Mouse (Mus musculus) olfactory bulb, adult 2 months (tissue): Measurements from ENCODE around the gene Rora.

Source experiments
- CTCF ChIP-seq: fragments of 200-500 bp; IDR thresholded peaks from 2 replicates; pipeline ENCODE4 v1.5.1; 2012; ENCODE audit warnings: low read depth, mild to moderate bottlenecking, low read length, moderate library complexity; ENCODE audit not compliant: insufficient read depth
- POLR2A ChIP-seq: fragments of 200-500 bp; IDR thresholded peaks from 2 replicates; pipeline ENCODE4 v1.6.1; 2012; ENCODE audit warnings: mild to moderate bottlenecking, low read depth, low read length, moderate library complexity; ENCODE audit not compliant: insufficient read depth

DNA sequence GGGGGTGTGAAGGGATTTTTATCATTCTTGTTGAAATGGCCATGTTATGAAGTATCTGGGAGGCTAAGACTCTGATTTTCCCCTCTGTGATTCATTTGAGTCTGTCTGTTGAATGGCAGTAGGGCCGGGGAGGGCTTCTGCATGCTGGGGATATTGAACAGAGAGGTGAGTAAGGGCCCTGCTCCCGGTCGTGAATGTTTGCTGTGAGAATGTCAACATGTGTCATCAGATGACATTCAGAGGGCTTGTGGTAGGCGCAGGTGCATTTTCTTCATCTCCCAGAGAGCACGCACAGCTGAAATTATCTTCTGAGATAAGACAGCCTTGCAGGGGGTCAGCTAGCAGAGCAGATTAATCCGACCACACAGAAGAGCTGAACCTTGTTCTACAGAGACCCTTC is 692.0 kb downstream of the Rora start:
- TF ChIP-seq CTCF (no peak), POLR2A (no peak)
